In genomic region chr15:83422299-83422981, GRCm38 (mm10) we compare ENCODE assay signal across 14 mouse cellular contexts. TPM values are rescaled to one million over a fixed set of nuclear protein-coding genes. Genes with fewer than 3 reads are reported as not detected.
A peak's percentile ranks its signal among the peaks of the same experiment; 100 is the strongest.
DNase-seq lines count a peak whose midpoint lies in the region; ATAC-seq and TF ChIP-seq lines count a peak whose summit lies in the region.
"Had no signal": no experiment of that assay in that cellular context is flagged by ENCODE, and none has a peak within 500 bp of the region (broad histone marks: within the 10 kb centered on the region; RNA-seq: fewer than 3 reads in every experiment).

No protein-coding gene starts in this region.

- H3K4me2 ChIP-seq in heart, embryonic 12.5 days, result no peak overlapping the region
- H3K4me2 ChIP-seq in hindbrain, embryonic 16.5 days (ENCODE audit: low read length), result no peak overlapping the region
- H3K4me2 ChIP-seq: limb, embryonic 13.5 days had no signal

- H3K9ac ChIP-seq in heart, embryonic 12.5 days, result no peak overlapping the region
- no peak overlapping the region for H3K9ac ChIP-seq in hindbrain, embryonic 16.5 days (ENCODE audit: low read depth, low read length)
- H3K9ac ChIP-seq: limb, embryonic 13.5 days had no signal

- WGBS in heart, embryonic 12.5 days, result 65% methylated on average over 15 of the region's 15 CpGs
- 85% methylated on average over 15 of the region's 15 CpGs for WGBS in spleen, adult 2 months
- 89% methylated on average over 15 of the region's 15 CpGs for WGBS in hindbrain, embryonic 16.5 days

- H3K27ac ChIP-seq in heart, embryonic 12.5 days (ENCODE audit: poor library complexity, severe bottlenecking), result peak overlapping the region; percentile 26; the same call in 1 of the 2 replicates
- H3K27ac ChIP-seq in spleen, adult 2 months (ENCODE audit: insufficient read depth, low read length), result peak overlapping the region; percentile 44; the same call in 1 of the 2 replicates
- H3K27ac ChIP-seq in hindbrain, embryonic 16.5 days (ENCODE audit: low read depth, low read length), result no peak overlapping the region
- H3K27ac ChIP-seq: hindbrain, embryonic 10.5 days; limb, embryonic 13.5 days had no signal

- TF ChIP-seq CTCF in spleen, adult 2 months (IDR thresholded peaks at IDR 0.05; ENCODE audit: extremely low read depth, insufficient read depth, insufficient read length, insufficient replicate concordance), result no peak

- H3K4me3 ChIP-seq in heart, embryonic 12.5 days, result no peak overlapping the region
- H3K4me3 ChIP-seq in spleen, adult 2 months (ENCODE audit: extremely low read depth, insufficient read depth, insufficient read length), result no peak overlapping the region
- H3K4me3 ChIP-seq in hindbrain, embryonic 16.5 days (ENCODE audit: low read length), result no peak overlapping the region
- H3K4me3 ChIP-seq: hindbrain, embryonic 10.5 days; limb, embryonic 13.5 days had no signal

- H3K4me1 ChIP-seq in heart, embryonic 12.5 days (replicated peaks), result peaks cover 78% of the 10 kb centered on the region
- H3K4me1 ChIP-seq in spleen, adult 2 months (ENCODE audit: control insufficient read depth, insufficient read depth, insufficient read length), result peaks cover 26% of the 10 kb centered on the region; the same call in 1 of the 2 replicates
- H3K4me1 ChIP-seq in hindbrain, embryonic 16.5 days (ENCODE audit: control insufficient read depth, insufficient read depth, low read depth, low read length), result peaks cover 13% of the 10 kb centered on the region

- no peak for TF ChIP-seq POLR2A in spleen, adult 2 months (IDR thresholded peaks at IDR 0.05; ENCODE audit: low read depth, low read length)

- H3K9me3 ChIP-seq in heart, embryonic 12.5 days (replicated peaks), result no peaks in the 10 kb centered on the region
- no peaks in the 10 kb centered on the region for H3K9me3 ChIP-seq in hindbrain, embryonic 16.5 days (ENCODE audit: control insufficient read depth, low read length)
- H3K9me3 ChIP-seq: hindbrain, embryonic 10.5 days; limb, embryonic 13.5 days had no signal

- DNase-seq in heart, postnatal 14 days, result no peak
- DNase-seq in c-Kit-negative CD71-positive TER-119-positive erythroid progenitor cells, embryonic 14.5 days (ENCODE audit: low read depth, low spot score), result peak; percentile 53
- DNase-seq in liver, result peak; percentile 86
- no peak for DNase-seq in spleen, adult 2 months (ENCODE audit: low read depth in 1 of 2, low spot score in 2 of 2)
- no peak for DNase-seq in cerebellum, postnatal 10 days
- no peak for DNase-seq in cerebellum, adult 9-11 months
- DNase-seq: kidney, adult 8-10 months; lung, postnatal 4 days; thymus, postnatal 14 days had no signal

- H3K36me3 ChIP-seq in heart, embryonic 12.5 days, result no peaks in the 10 kb centered on the region
- H3K36me3 ChIP-seq in spleen, adult 2 months (ENCODE audit: control insufficient read depth, insufficient read depth, low read length), result no peaks in the 10 kb centered on the region
- no peaks in the 10 kb centered on the region for H3K36me3 ChIP-seq in hindbrain, embryonic 16.5 days (ENCODE audit: control insufficient read depth, insufficient read depth, low read length)
- H3K36me3 ChIP-seq: hindbrain, embryonic 10.5 days; limb, embryonic 13.5 days had no signal

- H3K27me3 ChIP-seq in heart, embryonic 12.5 days (replicated peaks), result no peaks in the 10 kb centered on the region
- no peaks in the 10 kb centered on the region for H3K27me3 ChIP-seq in spleen, adult 2 months (ENCODE audit: control insufficient read depth, insufficient read depth, low read length)
- no peaks in the 10 kb centered on the region for H3K27me3 ChIP-seq in hindbrain, embryonic 16.5 days (replicated peaks; ENCODE audit: control insufficient read depth, insufficient read depth, low read length)
- H3K27me3 ChIP-seq: limb, embryonic 13.5 days had no signal

- intact Hi-C loops in heart, postnatal 14 days (cut with DNase I), result no loop called here

- ATAC-seq in heart, embryonic 12.5 days (ENCODE audit: insufficient number of reproducible peaks, low FRiP score), result peak; percentile 51; the same call in 1 of the 2 replicates
- no peak for ATAC-seq in hindbrain, embryonic 16.5 days
- ATAC-seq: activated CD4-positive, CD25-positive, alpha-beta regulatory T cell, adult 4 months had no signal

RNA-seq across cellular contexts. Expression of gene Pacsin2, which starts 42.0 kb away (rescaled TPM):
- polyA plus RNA-seq in heart, embryonic 12.5 days (2016; fragmentation: Nextera tagmentation; extraction: Ambion mirVana), result 70.8 and 72.0 TPM in 2 replicates
- total RNA-seq in heart, postnatal 14 days (2021), result 100 to 1,000 TPM; 156 to 165 TPM
- polyA plus RNA-seq in spleen, adult 2 months (2012; rRNA removed), result 27.4 and 27.6 TPM in 2 replicates
- 26.9 and 32.1 TPM in 2 replicates for polyA plus RNA-seq in hindbrain, embryonic 16.5 days (2015; fragmentation: Nextera tagmentation; extraction: Ambion mirVana)

Comparison
In these comparisons a context has a peak if more than half of its experiments do, and no peak if none do; other contexts are left out.
1. DNase-seq: peak in c-Kit-negative CD71-positive TER-119-positive erythroid progenitor cells, embryonic 14.5 days (single experiment) and liver (single experiment); none in heart, postnatal 14 days (0 of 2), spleen, adult 2 months (0 of 2), cerebellum, postnatal 10 days (0 of 2) and cerebellum, adult 9-11 months (single experiment).